Mouse (Mus musculus): ENCODE data around the gene Stard13.

DNA sequence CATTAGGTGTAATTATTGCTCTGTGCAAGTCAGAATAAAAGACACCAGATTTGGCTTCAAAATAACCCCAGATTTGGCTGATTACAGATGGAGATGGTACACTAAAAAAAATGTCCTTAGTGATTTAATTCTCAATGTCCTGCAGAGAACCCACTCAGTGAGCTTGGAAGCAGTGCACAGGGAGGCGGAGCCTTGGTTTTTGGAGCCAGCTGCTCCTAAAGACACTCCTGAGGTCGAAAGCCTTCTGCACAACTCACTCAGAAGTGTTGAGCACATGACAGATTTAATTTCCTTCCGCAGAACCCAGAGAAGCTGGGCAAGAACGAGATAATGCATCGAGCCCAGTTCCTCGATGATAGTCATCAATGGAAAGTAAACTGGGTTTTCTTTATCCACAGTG is 162.2 kb downstream of the Stard13 start:
- TF ChIP-seq POLR2A (IDR thresholded peaks at IDR 0.05; ENCODE audit: low read depth, low read length) (no peak), CTCF (IDR thresholded peaks at IDR 0.05; ENCODE audit: extremely low read depth, insufficient read depth, insufficient read length, insufficient replicate concordance) (no peak)
